Mouse (Mus musculus): ENCODE results near the gene Mospd3.

DNA sequence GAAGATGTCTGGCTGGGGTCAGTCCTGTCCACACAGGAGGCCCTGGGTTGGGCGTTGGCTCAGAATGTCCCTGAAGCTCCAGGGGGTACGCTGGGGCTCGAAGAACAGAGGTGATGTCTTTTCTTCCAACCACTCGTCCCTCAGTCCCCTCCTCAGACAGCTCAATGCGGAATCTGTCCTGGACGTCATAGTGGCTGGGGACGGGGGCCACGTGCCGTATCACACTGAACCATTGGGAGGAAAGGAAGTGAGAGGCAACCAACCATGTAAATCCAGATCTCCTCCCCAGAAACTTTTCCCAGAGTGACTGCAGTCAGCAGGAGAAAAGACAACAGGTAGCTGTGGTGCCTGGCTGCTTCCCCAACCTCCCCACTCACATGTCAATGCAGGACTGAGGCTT, 1.3 kb downstream of the Mospd3 start:
- TF ChIP-seq POLR2A (IDR thresholded peaks at IDR 0.05; ENCODE audit: low read depth, low read length) (no peak), CTCF (IDR thresholded peaks at IDR 0.05; ENCODE audit: extremely low read depth, insufficient read length, insufficient replicate concordance, low read depth, low read length) (no peak)

All from small intestine, adult 2 months (tissue).